Mouse (Mus musculus) erythroblast, embryonic 14.5 days (primary cell): ENCODE data around the gene Map1b. TPM values are rescaled to one million over a fixed set of nuclear protein-coding genes. Genes with fewer than 3 reads are reported as not detected.

Experiments
- H3K27me3 ChIP-seq: 2 replicates; pipeline ENCODE4 v1.6.1; 2012; ENCODE audit warnings: inconsistent platforms; ENCODE audit not compliant: control insufficient read depth
- H3K36me3 ChIP-seq: 2 replicates; pipeline ENCODE4 v1.6.1; 2012; ENCODE audit warnings: mild to moderate bottlenecking, inconsistent platforms; ENCODE audit not compliant: control insufficient read depth
- H3K4me1 ChIP-seq: 2 replicates; pipeline ENCODE4 v1.6.1; 2012; ENCODE audit warnings: inconsistent platforms; ENCODE audit not compliant: control insufficient read depth
- H3K4me3 ChIP-seq: replicated peaks from 2 replicates; pipeline ENCODE3; 2012; ENCODE audit warnings: moderate library complexity, mild to moderate bottlenecking, inconsistent platforms
- H3K9me3 ChIP-seq: 2 replicates; pipeline ENCODE4 v1.6.1; 2012; ENCODE audit warnings: low read length, inconsistent platforms, mixed read lengths; ENCODE audit not compliant: control insufficient read depth
- GATA1 ChIP-seq: IDR thresholded peaks from 2 replicates; pipeline ENCODE4 v1.6.1; 2012; ENCODE audit warnings: low read length, inconsistent platforms, mixed read lengths
- TAL1 ChIP-seq: IDR thresholded peaks from 3 replicates; pipeline ENCODE4 v1.6.1; 2012; ENCODE audit warnings: low read length, inconsistent platforms, mixed read lengths
- polyA plus RNA-seq: library from polyadenylated mRNA; stranded (reverse); fragments of >175 nt; gene quantifications from 2 replicates; pipeline ENCODE4 v1.2.3, GENCODE M21; 2012

Map1b gene
- polyA plus RNA-seq, 1 experiment, result not detected

GRCm38 (mm10) chr13:99499764-99500163 lies 16.6 kb downstream of the Map1b start:
- no peak for TF ChIP-seq TAL1
- TF ChIP-seq GATA1, result no peak
- Histone ChIP-seq H3K9me3 (no peaks in the 10 kb centered on the region), H3K27me3 (no peaks in the 10 kb centered on the region), H3K36me3 (no peaks in the 10 kb centered on the region), H3K4me3 (no peak overlapping the region), H3K4me1 (no peaks in the 10 kb centered on the region)

- Histone ChIP-seq H3K4me1 (no peaks in the 10 kb centered on the region), H3K9me3 (no peaks in the 10 kb centered on the region), H3K27me3 (no peaks in the 10 kb centered on the region), H3K36me3 (no peaks in the 10 kb centered on the region), H3K4me3 (no peak overlapping the region)
- TF ChIP-seq GATA1, result no peak
- TF ChIP-seq TAL1, result no peak
Observed at GRCm38 (mm10) chr13:99496106-99496505, 20.2 kb downstream of the Map1b start.

GRCm38 (mm10) chr13:99494416-99494815 lies 21.9 kb downstream of the Map1b start:
- Histone ChIP-seq H3K4me3 (no peak overlapping the region), H3K36me3 (no peaks in the 10 kb centered on the region), H3K27me3 (no peaks in the 10 kb centered on the region), H3K9me3 (no peaks in the 10 kb centered on the region), H3K4me1 (no peaks in the 10 kb centered on the region)
- TF ChIP-seq TAL1 (no peak), GATA1 (no peak)

GRCm38 (mm10) chr13:99493304-99493904 lies 22.9 kb downstream of the Map1b start:
- Histone ChIP-seq H3K27me3 (no peaks in the 10 kb centered on the region), H3K36me3 (no peaks in the 10 kb centered on the region), H3K4me3 (no peak overlapping the region), H3K4me1 (no peaks in the 10 kb centered on the region), H3K9me3 (no peaks in the 10 kb centered on the region)
- TF ChIP-seq GATA1 (no peak), TAL1 (no peak)

GRCm38 (mm10) chr13:99492619-99493303 lies 23.6 kb downstream of the Map1b start:
- H3K4me3 ChIP-seq, result no peak overlapping the region
- no peaks in the 10 kb centered on the region for H3K27me3 ChIP-seq
- H3K9me3 ChIP-seq, result no peaks in the 10 kb centered on the region
- H3K36me3 ChIP-seq, result no peaks in the 10 kb centered on the region
- TF ChIP-seq GATA1 (no peak), TAL1 (no peak)
- H3K4me1 ChIP-seq, result no peaks in the 10 kb centered on the region

GRCm38 (mm10) chr13:99489998-99490397 lies 26.3 kb downstream of the Map1b start:
- H3K9me3 ChIP-seq, result no peaks in the 10 kb centered on the region
- H3K4me3 ChIP-seq, result no peak overlapping the region
- TF ChIP-seq GATA1 (no peak), TAL1 (no peak)
- no peaks in the 10 kb centered on the region for H3K27me3 ChIP-seq
- no peaks in the 10 kb centered on the region for H3K4me1 ChIP-seq
- H3K36me3 ChIP-seq, result no peaks in the 10 kb centered on the region

- Histone ChIP-seq H3K36me3 (no peaks in the 10 kb centered on the region), H3K4me1 (no peaks in the 10 kb centered on the region), H3K27me3 (no peaks in the 10 kb centered on the region), H3K9me3 (no peaks in the 10 kb centered on the region), H3K4me3 (no peak overlapping the region)
- TF ChIP-seq TAL1 (no peak), GATA1 (no peak)
Observed at GRCm38 (mm10) chr13:99489175-99489574, 27.2 kb downstream of the Map1b start.

GRCm38 (mm10) chr13:99485861-99486260 lies 30.5 kb downstream of the Map1b start:
- H3K36me3 ChIP-seq, result no peaks in the 10 kb centered on the region
- no peaks in the 10 kb centered on the region for H3K9me3 ChIP-seq
- no peak for TF ChIP-seq TAL1
- no peak for TF ChIP-seq GATA1
- H3K4me3 ChIP-seq, result no peak overlapping the region
- H3K4me1 ChIP-seq, result no peaks in the 10 kb centered on the region
- no peaks in the 10 kb centered on the region for H3K27me3 ChIP-seq

GRCm38 (mm10) chr13:99485331-99485733 lies 31.0 kb downstream of the Map1b start:
- no peak overlapping the region for H3K4me3 ChIP-seq
- H3K9me3 ChIP-seq, result no peaks in the 10 kb centered on the region
- H3K27me3 ChIP-seq, result no peaks in the 10 kb centered on the region
- no peaks in the 10 kb centered on the region for H3K36me3 ChIP-seq
- no peak for TF ChIP-seq GATA1
- no peak for TF ChIP-seq TAL1
- no peaks in the 10 kb centered on the region for H3K4me1 ChIP-seq

GRCm38 (mm10) chr13:99484905-99485304 lies 31.4 kb downstream of the Map1b start:
- Histone ChIP-seq H3K36me3 (no peaks in the 10 kb centered on the region), H3K4me1 (no peaks in the 10 kb centered on the region), H3K9me3 (no peaks in the 10 kb centered on the region), H3K27me3 (no peaks in the 10 kb centered on the region), H3K4me3 (no peak overlapping the region)
- TF ChIP-seq GATA1 (no peak), TAL1 (no peak)
